Mouse (Mus musculus): ENCODE measurements around the gene Sorbs1. TPM values are rescaled to one million over a fixed set of nuclear protein-coding genes. Genes with fewer than 3 reads are reported as not detected.

Sorbs1 gene
- total and polyA plus RNA-seq, 3 experiments: 2.1 to 6.2 (median 3.6) TPM

DNA sequence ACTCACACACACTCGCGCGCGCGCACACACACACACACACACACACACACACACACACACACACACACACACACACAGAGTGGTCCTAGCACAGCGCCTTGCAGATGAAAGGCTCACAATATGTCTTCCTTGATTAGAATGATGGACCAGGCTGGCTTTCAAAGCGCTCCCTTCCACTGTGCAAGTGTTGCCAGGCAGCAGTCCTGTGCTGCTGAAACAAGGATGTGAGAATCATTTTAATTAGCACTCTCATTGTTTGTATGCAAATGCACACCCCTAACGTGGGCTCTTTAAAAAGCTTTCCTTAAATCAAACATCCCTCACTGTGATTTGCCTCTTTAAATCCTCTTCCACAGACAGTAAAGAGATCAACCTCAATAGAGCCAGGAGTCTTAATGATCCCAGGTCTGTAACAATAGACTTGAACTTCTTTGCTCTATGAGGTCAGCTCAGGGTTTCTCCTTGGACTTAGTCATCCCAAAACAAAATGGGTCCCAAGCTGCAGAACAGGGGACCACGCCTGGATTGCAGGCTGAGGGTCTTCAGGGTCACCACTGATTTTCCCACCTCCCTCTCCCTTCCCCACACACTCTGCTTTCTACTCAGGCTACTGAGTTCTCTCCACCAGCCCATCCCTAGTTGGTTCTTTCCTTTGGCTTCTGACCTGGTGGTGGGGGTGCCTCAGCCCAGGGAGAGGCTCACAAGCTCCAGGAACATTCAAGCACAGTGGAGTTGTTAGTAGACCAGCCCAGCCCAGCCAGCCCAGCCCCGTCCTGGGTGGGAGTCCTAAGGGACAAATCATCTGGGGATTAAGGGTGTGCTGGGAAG, 79.3 kb downstream of the Sorbs1 start:
- H3K4me3 ChIP-seq (replicated peaks in 1 of 3; ENCODE audit: low read depth in 2 of 3, low read length in 2 of 3, poor library complexity in 1 of 3): no peak overlapping the region
- no peak overlapping the region for H3K4me2 ChIP-seq (ENCODE audit: insufficient read depth, low read depth, poor library complexity, severe bottlenecking)
- in situ Hi-C loops (cut with MboI; ENCODE audit: low pct_ligation_motif_present, low pct_unique_long_range_greater_than_20kb, low sequenced_read_pairs): no loop called here
- dilution Hi-C loops (cut with MboI; ENCODE audit: extremely low pct_ligation_motif_present, extremely low pct_unique_long_range_greater_than_20kb, low sequenced_read_pairs): no loop called here
- no peak for TF ChIP-seq RAD21 (IDR thresholded peaks at IDR 0.05; ENCODE audit: low read depth, low read length)
- TF ChIP-seq SMC3 (IDR thresholded peaks at IDR 0.05; ENCODE audit: low read depth, low read length): no peak
- no peak for TF ChIP-seq ETS1 (conservative IDR thresholded peaks at IDR 0.05; ENCODE audit: low read depth, low read length)
- TF ChIP-seq MAX (IDR thresholded peaks at IDR 0.05; ENCODE audit: low read length): no peak
- no peak for TF ChIP-seq MXI1 (IDR thresholded peaks at IDR 0.05; ENCODE audit: low read depth, low read length)
- no peak for TF ChIP-seq ZMIZ1 (IDR thresholded peaks at IDR 0.05; ENCODE audit: low read depth, low read length)
- TF ChIP-seq MAZ (IDR thresholded peaks at IDR 0.05; ENCODE audit: low read depth, low read length): no peak
- no peak for TF ChIP-seq SIN3A (IDR thresholded peaks at IDR 0.05; ENCODE audit: low read length)
- TF ChIP-seq MAFK (IDR thresholded peaks at IDR 0.05; ENCODE audit: insufficient replicate concordance, low read length): no peak
- no peak for TF ChIP-seq CTCF (conservative IDR thresholded peaks at IDR 0.05 in 1 of 2, IDR thresholded peaks at IDR 0.05 in 1 of 2; ENCODE audit: low read depth in 2 of 2, low read length in 2 of 2)
- no peak for TF ChIP-seq ZC3H11A (IDR thresholded peaks at IDR 0.05; ENCODE audit: low read depth, low read length)
- no peak for TF ChIP-seq NRF1 (IDR thresholded peaks at IDR 0.05; ENCODE audit: low read depth, low read length)
- no peak for TF ChIP-seq GABPA (IDR thresholded peaks at IDR 0.05; ENCODE audit: insufficient replicate concordance, low read depth, low read length)
- no peak for TF ChIP-seq EP300 (IDR thresholded peaks at IDR 0.05; ENCODE audit: low read length)
- no peak for TF ChIP-seq E2F4 (IDR thresholded peaks at IDR 0.05; ENCODE audit: insufficient replicate concordance, low read depth, low read length)
- TF ChIP-seq CHD2 (IDR thresholded peaks at IDR 0.05; ENCODE audit: low read length): no peak
- TF ChIP-seq CHD1 (IDR thresholded peaks at IDR 0.05; ENCODE audit: low read depth, low read length): no peak
- TF ChIP-seq PAX5 (IDR thresholded peaks at IDR 0.05; ENCODE audit: low read length): no peak
- TF ChIP-seq ZKSCAN1 (IDR thresholded peaks at IDR 0.05; ENCODE audit: borderline replicate concordance, low read depth, low read length): no peak
- no peaks in the 10 kb centered on the region for H3K36me3 ChIP-seq (replicated peaks in 1 of 2; ENCODE audit: control insufficient read depth in 1 of 2, insufficient read depth in 1 of 2, low read length in 1 of 2)
- H3K27me3 ChIP-seq (replicated peaks): no peaks in the 10 kb centered on the region
- no peak for DNase-seq (ENCODE audit: extremely low read depth)
- H3K79me2 ChIP-seq (replicated peaks; ENCODE audit: control insufficient read depth, extremely low read depth, insufficient read depth, poor library complexity, severe bottlenecking): no peaks in the 10 kb centered on the region
- no peak overlapping the region for H3K9ac ChIP-seq (ENCODE audit: insufficient read depth, low read depth)
- H3K9me3 ChIP-seq (replicated peaks; ENCODE audit: low read length): no peaks in the 10 kb centered on the region
- H3K27ac ChIP-seq (ENCODE audit: insufficient read depth, low read depth): no peak overlapping the region
- H3K4me1 ChIP-seq (ENCODE audit: control insufficient read depth in 1 of 2, insufficient read depth in 2 of 2): peaks cover 8 to 19% of the 10 kb centered on the region in 2 experiments

DNA sequence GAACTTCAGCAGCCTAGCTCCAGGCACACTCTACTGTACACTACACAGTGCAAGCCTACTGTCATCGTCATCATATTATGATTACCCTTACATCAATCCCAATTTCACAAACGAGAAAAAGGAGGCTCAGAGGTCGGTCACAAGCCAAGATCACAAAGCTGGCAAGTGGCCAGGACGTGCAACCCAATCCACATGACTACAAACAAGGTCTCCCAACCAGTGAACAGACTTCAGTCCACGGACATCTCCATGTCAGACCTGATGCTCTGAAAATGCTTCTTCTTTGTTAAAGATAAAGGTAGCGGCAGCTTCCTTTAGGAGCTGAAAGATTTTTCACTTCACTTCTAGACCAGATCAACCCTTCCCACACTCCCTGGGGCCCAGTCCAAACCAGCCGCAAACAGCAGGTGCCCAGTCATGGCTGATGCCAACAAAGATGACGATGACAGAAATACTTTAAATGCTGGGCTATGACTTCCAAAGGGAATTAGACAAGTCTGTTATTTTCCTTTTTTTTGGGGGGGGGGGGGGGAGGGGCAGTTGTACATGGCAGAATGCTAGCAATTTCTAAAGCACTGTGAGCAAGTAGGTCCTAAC, 80.2 kb downstream of the Sorbs1 start:
- dilution Hi-C loops (cut with MboI; ENCODE audit: extremely low pct_ligation_motif_present, extremely low pct_unique_long_range_greater_than_20kb, low sequenced_read_pairs) (no loop called here), in situ Hi-C loops (cut with MboI; ENCODE audit: low pct_ligation_motif_present, low pct_unique_long_range_greater_than_20kb, low sequenced_read_pairs) (no loop called here)
- no peak for DNase-seq (ENCODE audit: extremely low read depth)
- no peak overlapping the region for H3K4me3 ChIP-seq (replicated peaks in 1 of 3; ENCODE audit: low read depth in 2 of 3, low read length in 2 of 3, poor library complexity in 1 of 3)
- H3K9me3 ChIP-seq (replicated peaks; ENCODE audit: low read length): no peaks in the 10 kb centered on the region
- no peak overlapping the region for H3K4me2 ChIP-seq (ENCODE audit: insufficient read depth, low read depth, poor library complexity, severe bottlenecking)
- no peaks in the 10 kb centered on the region for H3K79me2 ChIP-seq (replicated peaks; ENCODE audit: control insufficient read depth, extremely low read depth, insufficient read depth, poor library complexity, severe bottlenecking)
- H3K27ac ChIP-seq (ENCODE audit: insufficient read depth, low read depth): no peak overlapping the region
- peaks cover 2 to 13% of the 10 kb centered on the region in 2 experiments for H3K4me1 ChIP-seq (ENCODE audit: control insufficient read depth in 1 of 2, insufficient read depth in 2 of 2)
- TF ChIP-seq USF2 (conservative IDR thresholded peaks at IDR 0.05; ENCODE audit: low read depth, low read length): no peak
- TF ChIP-seq EP300 (IDR thresholded peaks at IDR 0.05; ENCODE audit: low read length): no peak
- TF ChIP-seq MAX (IDR thresholded peaks at IDR 0.05; ENCODE audit: low read length): no peak
- no peak for TF ChIP-seq UBTF (IDR thresholded peaks at IDR 0.05; ENCODE audit: low read depth, low read length)
- TF ChIP-seq NELFE (IDR thresholded peaks at IDR 0.05; ENCODE audit: low read depth, low read length): no peak
- no peak for TF ChIP-seq PAX5 (IDR thresholded peaks at IDR 0.05; ENCODE audit: low read length)
- TF ChIP-seq POLR2A (IDR thresholded peaks at IDR 0.05; ENCODE audit: low read depth, low read length): no peak
- no peak for TF ChIP-seq POLR2AphosphoS2 (IDR thresholded peaks at IDR 0.05; ENCODE audit: low read depth, low read length)
- no peak for TF ChIP-seq MAFK (IDR thresholded peaks at IDR 0.05; ENCODE audit: insufficient replicate concordance, low read length)
- no peak for TF ChIP-seq MAZ (IDR thresholded peaks at IDR 0.05; ENCODE audit: low read depth, low read length)
- TF ChIP-seq ZNF384 (IDR thresholded peaks at IDR 0.05; ENCODE audit: low read depth, low read length): no peak
- TF ChIP-seq E2F4 (IDR thresholded peaks at IDR 0.05; ENCODE audit: insufficient replicate concordance, low read depth, low read length): no peak
- H3K9ac ChIP-seq (ENCODE audit: insufficient read depth, low read depth): no peak overlapping the region
- H3K36me3 ChIP-seq (replicated peaks in 1 of 2; ENCODE audit: control insufficient read depth in 1 of 2, insufficient read depth in 1 of 2, low read length in 1 of 2): no peaks in the 10 kb centered on the region
- no peaks in the 10 kb centered on the region for H3K27me3 ChIP-seq (replicated peaks)

All from CH12.LX (cell line).